Mouse (Mus musculus) heart, embryonic 11.5 days (tissue): Measurements from ENCODE around the gene Gm10134. TPM values are rescaled to one million over a fixed set of nuclear protein-coding genes. Genes with fewer than 3 reads are reported as not detected.

Experiments
- ATAC-seq: fragments of 200-750 bp; cut with Nextera tagmentation; replicated peaks from 2 replicates; pipeline ENCODE4 v1.8.0; 2017; ENCODE audit warnings: moderate library complexity; ENCODE audit not compliant: insufficient number of reproducible peaks, low FRiP score, low TSS enrichment
- H3K27ac ChIP-seq: fragments of 300-500 bp; sonication (generic); 2 replicates; pipeline ENCODE4 v1.5.1; 2014; ENCODE audit warnings: mild to moderate bottlenecking, low read depth, low read length
- H3K27me3 ChIP-seq: fragments of 300-500 bp; sonication (generic); 2 replicates; pipeline ENCODE4 v1.6.1; 2014; ENCODE audit warnings: mild to moderate bottlenecking, low read length, mixed read lengths; ENCODE audit not compliant: control insufficient read depth, insufficient read depth
- H3K36me3 ChIP-seq: fragments of 300-500 bp; sonication (generic); 2 replicates; pipeline ENCODE4 v1.6.1; 2014; ENCODE audit warnings: mild to moderate bottlenecking, low read length, moderate library complexity, mixed read lengths; ENCODE audit not compliant: control insufficient read depth, insufficient read depth
- H3K4me1 ChIP-seq: fragments of 300-500 bp; sonication (generic); 2 replicates; pipeline ENCODE4 v1.6.1; 2014; ENCODE audit warnings: low read length; ENCODE audit not compliant: control insufficient read depth, insufficient read depth
- H3K4me2 ChIP-seq: fragments of 300-500 bp; sonication (generic); 2 replicates; pipeline ENCODE4 v1.6.1; 2014; ENCODE audit warnings: mild to moderate bottlenecking, moderate library complexity
- H3K4me3 ChIP-seq: fragments of 300-500 bp; sonication (generic); 2 replicates; pipeline ENCODE4 v1.5.1; 2014; ENCODE audit warnings: low read depth, low read length
- H3K9ac ChIP-seq: fragments of 300-500 bp; sonication (generic); 2 replicates; pipeline ENCODE4 v1.6.1; 2014; ENCODE audit warnings: mild to moderate bottlenecking, low read depth, low read length, moderate library complexity
- H3K9me3 ChIP-seq: fragments of 300-500 bp; sonication (generic); replicated peaks from 2 replicates; pipeline ENCODE4 v1.6.1; 2016; ENCODE audit warnings: low read length; ENCODE audit not compliant: control insufficient read depth
- WGBS: fragments of 180-500 bp; shearing (Covaris S2); extraction: QIAGEN DNeasy Blood & Tissue Kit; methylation state at CpG from one replicate; pipeline ENCODE4 v1.1.7; 2014; ENCODE audit not compliant: insufficient replicate concordance; 5-methylcytosine and 5-hydroxymethylcytosine counted together
- polyA plus RNA-seq: library from polyadenylated mRNA; unstranded; fragments of >200 nt; fragmentation: Nextera tagmentation; extraction: Ambion mirVana; gene quantifications from 2 replicates; pipeline ENCODE4 v1.2.1, GENCODE M21; 2014

The Gm10134 gene
- polyA plus RNA-seq, 1 experiment from 2014 or later = not detected

DNA sequence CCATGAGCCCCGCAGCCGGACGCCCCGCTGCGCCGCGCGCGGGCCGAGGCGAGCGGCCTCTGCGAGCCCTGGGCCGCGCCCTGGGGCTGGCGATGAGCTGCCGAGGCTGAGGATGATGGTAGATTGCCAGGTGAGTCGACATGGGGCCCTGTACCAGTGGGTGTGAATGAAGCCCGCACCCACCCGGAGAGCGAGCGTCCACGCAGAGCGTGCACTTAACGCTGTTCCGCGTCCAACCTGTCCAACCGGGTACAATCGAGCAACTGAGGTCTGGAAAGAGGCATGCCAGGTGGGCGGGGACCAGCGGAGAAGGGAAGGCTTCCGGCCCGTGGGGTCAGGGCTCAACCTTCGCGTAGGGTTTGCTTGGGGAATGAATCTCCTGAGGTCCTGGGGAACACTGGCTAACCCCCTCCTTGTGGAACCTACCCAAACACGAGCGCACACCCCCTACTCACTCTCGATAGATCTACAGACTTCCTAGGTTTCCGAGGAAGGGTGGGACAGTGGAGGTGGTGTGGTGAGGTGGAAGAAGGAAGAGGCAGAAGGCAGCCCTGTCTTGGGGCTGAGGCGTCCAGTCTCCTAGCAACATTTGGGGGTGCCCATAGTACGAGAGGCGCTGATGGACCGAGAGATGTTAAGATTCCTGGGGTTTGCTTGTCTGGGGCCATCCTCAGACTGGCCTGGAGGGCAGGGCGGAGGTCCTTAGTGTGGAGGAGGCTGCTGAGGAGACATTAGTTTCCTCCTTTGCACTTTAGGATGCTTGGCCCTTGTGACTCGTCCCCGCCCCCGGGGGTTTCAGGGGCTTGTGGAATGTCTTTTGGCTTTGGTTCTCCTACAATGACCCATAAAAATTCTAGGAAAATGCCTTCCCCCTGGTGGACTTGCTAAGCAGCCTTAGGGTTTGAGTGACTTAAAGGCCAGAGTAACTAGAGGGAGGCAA lies 7.8 kb downstream of the Gm10134 start:
- Histone ChIP-seq H3K27ac (no peak overlapping the region), H3K4me1 (peaks cover 14% of the 10 kb centered on the region), H3K4me2 (peak overlapping the region; percentile 99), H3K9ac (peak overlapping the region; percentile 83), H3K9me3 (no peaks in the 10 kb centered on the region), H3K27me3 (peaks cover 14% of the 10 kb centered on the region; the same call in 1 of the 2 replicates), H3K36me3 (no peaks in the 10 kb centered on the region), H3K4me3 (peak overlapping the region; percentile 70)
- peak; percentile 8; the same call in 1 of the 2 replicates for ATAC-seq
- 7% methylated on average over 47 of the region's 47 CpGs for whole genome bisulfite sequencing

DNA sequence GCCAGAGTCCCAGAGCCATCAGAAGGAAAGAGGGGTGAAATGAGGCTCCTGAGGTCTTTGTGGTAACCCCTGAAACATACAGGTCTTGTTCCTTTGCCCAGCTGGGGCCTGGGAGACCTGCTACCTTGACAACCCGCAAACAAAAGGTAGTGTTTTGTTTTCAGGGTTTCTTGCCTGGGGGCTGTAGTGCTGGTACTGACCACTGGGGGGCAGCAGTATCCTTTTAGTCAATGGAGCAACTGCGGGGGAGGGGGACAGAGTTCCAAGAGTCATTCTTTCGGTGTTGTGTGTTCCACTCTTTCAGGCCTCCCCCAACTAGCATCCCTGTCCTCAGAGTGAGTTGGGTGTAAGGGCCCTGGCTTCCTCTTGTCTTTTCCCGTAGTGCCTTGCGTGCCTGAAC lies 8.6 kb downstream of the Gm10134 start:
- Histone ChIP-seq H3K9ac (peak overlapping the region; percentile 34; the same call in 1 of the 2 replicates), H3K4me3 (no peak overlapping the region), H3K9me3 (no peaks in the 10 kb centered on the region), H3K36me3 (no peaks in the 10 kb centered on the region), H3K4me1 (peaks cover 14% of the 10 kb centered on the region), H3K4me2 (peak overlapping the region; percentile 99; the same call in 1 of the 2 replicates), H3K27ac (no peak overlapping the region), H3K27me3 (peaks cover 14% of the 10 kb centered on the region; the same call in 1 of the 2 replicates)
- no peak for ATAC-seq
- 19% methylated on average over 5 of the region's 5 CpGs for WGBS

DNA sequence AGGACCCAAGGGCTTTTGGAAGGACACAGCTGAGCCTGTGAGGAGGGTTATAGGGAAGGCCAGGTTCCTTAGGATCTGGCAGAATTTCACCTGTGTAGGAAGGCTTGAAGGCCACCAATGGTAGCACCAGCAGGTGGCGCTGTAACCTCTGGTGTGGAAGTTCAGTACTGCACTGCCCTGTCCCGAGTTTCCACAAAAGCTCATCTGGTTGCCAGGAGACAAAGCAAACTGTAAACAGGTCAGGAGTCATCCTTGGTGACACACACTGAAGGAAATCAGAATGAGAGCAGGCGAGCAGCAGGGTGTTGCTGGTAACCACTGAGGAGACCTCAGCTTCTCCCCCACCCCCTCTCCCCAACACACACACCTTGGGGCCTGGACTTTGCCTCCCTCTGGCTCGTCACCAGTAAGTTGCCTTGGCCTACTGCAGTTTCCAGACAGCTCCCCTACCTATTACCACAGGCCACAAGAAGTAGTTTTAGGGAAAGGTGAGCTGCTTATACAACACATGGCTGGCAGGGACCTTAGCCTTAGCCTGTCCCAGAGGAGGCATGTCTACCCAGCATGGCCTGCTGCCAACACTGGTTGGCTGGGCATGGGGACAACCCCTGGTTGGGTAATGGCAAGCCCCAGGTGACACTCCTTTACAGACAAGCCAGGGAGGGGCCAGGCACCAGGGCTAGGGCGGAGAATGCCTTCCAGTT lies 11.5 kb downstream of the Gm10134 start:
- Histone ChIP-seq H3K4me2 (no peak overlapping the region), H3K27me3 (peaks cover 8% of the 10 kb centered on the region; the same call in 1 of the 2 replicates), H3K27ac (no peak overlapping the region), H3K9ac (no peak overlapping the region), H3K9me3 (no peaks in the 10 kb centered on the region), H3K4me3 (no peak overlapping the region), H3K4me1 (peaks cover 14% of the 10 kb centered on the region), H3K36me3 (no peaks in the 10 kb centered on the region)
- ATAC-seq = no peak
- WGBS = 32% methylated on average over 5 of the region's 5 CpGs

- H3K27ac ChIP-seq = no peak overlapping the region
- H3K36me3 ChIP-seq = no peaks in the 10 kb centered on the region
- H3K9me3 ChIP-seq = no peaks in the 10 kb centered on the region
- H3K4me2 ChIP-seq = no peak overlapping the region
- H3K4me3 ChIP-seq = no peak overlapping the region
- H3K9ac ChIP-seq = no peak overlapping the region
- peaks cover 14% of the 10 kb centered on the region for H3K4me1 ChIP-seq
- WGBS = 76% methylated on average over 2 of the region's 2 CpGs
- ATAC-seq = no peak
- H3K27me3 ChIP-seq = peaks cover 2% of the 10 kb centered on the region; the same call in 1 of the 2 replicates
Measured at GRCm38 (mm10) chr2:28518231-28518630, 12.3 kb downstream of the Gm10134 start.

DNA sequence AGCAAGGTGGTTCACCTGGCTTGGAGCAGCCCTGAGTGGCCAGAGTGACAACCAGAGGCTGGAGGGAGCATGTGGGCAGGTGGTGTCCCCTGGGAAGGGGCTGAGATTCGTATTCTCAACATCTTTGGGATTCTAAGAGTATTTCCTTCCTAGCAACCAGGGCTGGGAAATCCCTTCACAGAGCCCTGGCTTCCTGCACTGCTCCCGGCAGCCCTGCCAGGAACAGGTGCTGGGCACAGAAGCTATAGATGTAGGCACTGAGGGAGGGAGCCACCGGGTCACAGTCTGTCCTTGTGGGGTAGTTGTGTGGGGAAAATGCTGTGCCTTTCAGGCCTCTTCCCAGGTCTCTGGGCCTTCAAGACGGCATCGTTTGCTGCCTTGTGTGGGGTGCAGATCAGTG lies 14.7 kb downstream of the Gm10134 start:
- H3K36me3 ChIP-seq = no peaks in the 10 kb centered on the region
- no peak for ATAC-seq
- no peaks in the 10 kb centered on the region for H3K9me3 ChIP-seq
- peaks cover 19% of the 10 kb centered on the region for H3K4me1 ChIP-seq
- no peak overlapping the region for H3K4me3 ChIP-seq
- no peaks in the 10 kb centered on the region for H3K27me3 ChIP-seq
- no peak overlapping the region for H3K9ac ChIP-seq
- H3K4me2 ChIP-seq = no peak overlapping the region
- WGBS = 73% methylated on average over 5 of the region's 5 CpGs
- no peak overlapping the region for H3K27ac ChIP-seq

DNA sequence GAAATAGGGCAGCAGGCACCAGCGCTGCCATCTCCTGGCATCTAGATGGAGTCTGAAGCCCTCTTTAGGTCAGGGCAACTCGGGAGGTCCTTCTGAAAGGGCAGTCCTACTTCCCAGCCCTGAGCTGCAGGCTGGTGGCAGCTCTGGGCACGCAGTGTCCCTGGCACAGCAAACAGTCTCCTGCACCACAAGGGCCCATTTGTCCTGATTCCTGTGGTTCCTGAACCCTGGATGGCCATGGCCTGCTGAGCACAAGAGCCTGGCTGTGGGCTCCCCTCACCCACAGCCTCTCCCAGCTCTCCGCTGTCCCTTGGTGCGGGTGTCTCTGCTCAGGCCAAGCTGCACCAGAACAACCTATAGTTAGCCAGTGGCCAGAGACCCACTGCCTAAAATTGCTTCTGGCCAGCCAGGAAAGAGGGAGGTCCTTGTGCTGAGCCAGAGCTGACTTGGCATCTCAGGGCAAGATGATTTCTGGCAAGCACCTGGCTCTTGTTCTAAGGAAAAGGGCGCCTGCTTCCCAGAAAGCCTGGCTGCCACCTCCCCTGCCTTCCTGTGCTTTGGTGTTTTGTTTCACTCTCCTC lies 15.8 kb downstream of the Gm10134 start:
- Histone ChIP-seq H3K27me3 (no peaks in the 10 kb centered on the region), H3K4me3 (no peak overlapping the region), H3K36me3 (no peaks in the 10 kb centered on the region), H3K4me1 (peaks cover 30% of the 10 kb centered on the region), H3K9ac (no peak overlapping the region), H3K9me3 (no peaks in the 10 kb centered on the region), H3K27ac (no peak overlapping the region), H3K4me2 (no peak overlapping the region)
- WGBS = 74% methylated on average over 6 of the region's 6 CpGs
- ATAC-seq = no peak

DNA sequence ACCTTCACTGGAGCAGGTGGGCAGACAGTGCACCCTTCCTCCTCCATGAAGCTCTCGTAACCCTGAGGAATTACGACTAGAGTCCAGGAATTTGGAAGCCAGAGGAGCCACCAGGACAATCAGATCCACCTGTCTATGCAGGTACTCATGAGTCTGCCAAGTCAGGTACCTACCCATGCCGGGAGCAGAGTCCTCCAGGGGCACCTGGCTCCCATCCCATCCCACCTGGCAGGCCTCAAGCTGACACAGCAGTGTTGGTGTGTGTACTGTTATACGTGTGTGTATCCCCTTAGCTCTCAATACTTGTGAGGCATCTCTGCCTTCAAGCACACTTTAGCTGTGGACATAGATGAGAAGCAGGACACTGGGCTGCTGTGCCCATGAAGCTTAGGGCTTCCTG lies 16.3 kb downstream of the Gm10134 start:
- Histone ChIP-seq H3K4me3 (no peak overlapping the region), H3K9ac (no peak overlapping the region), H3K4me1 (peaks cover 30% of the 10 kb centered on the region), H3K27me3 (no peaks in the 10 kb centered on the region), H3K36me3 (no peaks in the 10 kb centered on the region), H3K4me2 (no peak overlapping the region), H3K9me3 (no peaks in the 10 kb centered on the region), H3K27ac (no peak overlapping the region)
- 86% methylated on average over 4 of the region's 4 CpGs for WGBS
- no peak for ATAC-seq

GRCm38 (mm10) chr2:28523643-28524117 lies 17.8 kb downstream of the Gm10134 start:
- H3K9me3 ChIP-seq = no peaks in the 10 kb centered on the region
- ATAC-seq = peak; percentile 64
- WGBS = 23% methylated on average over 5 of the region's 5 CpGs
- no peaks in the 10 kb centered on the region for H3K36me3 ChIP-seq
- H3K27me3 ChIP-seq = no peaks in the 10 kb centered on the region
- peaks cover 26% of the 10 kb centered on the region for H3K4me1 ChIP-seq
- H3K4me3 ChIP-seq = no peak overlapping the region
- no peak overlapping the region for H3K4me2 ChIP-seq
- no peak overlapping the region for H3K9ac ChIP-seq
- H3K27ac ChIP-seq = no peak overlapping the region
